Mouse (Mus musculus) c-Kit-positive CD71-positive TER-119-positive erythroid progenitor cells, embryonic 14.5 days (primary cell): ENCODE data around the gene Pgd.
"Not testable (repeated sequence)": the region's sequence is repeated elsewhere in the genome, so short reads cannot be mapped to it uniquely, and the experiment has no call there.

Experiments used
- DNase-seq: peaks from one replicate; pipeline ENCODE4 v3.0.0-alpha.2; 2013; ENCODE audit warnings: low spot score

The Pgd gene

GRCm38 (mm10) chr4:149131789-149132565 is 34.6 kb downstream of the Pgd start:
- no peak for DNase-seq

- DNase-seq: no peak
These were observed 35.4 kb downstream of the Pgd start for GRCm38 (mm10) chr4:149131021-149131752.

GRCm38 (mm10) chr4:149128467-149128866 is 38.1 kb downstream of the Pgd start:
- DNase-seq: no peak

- no peak for DNase-seq
These were observed 39.9 kb downstream of the Pgd start, which contains the start of gene Cort for GRCm38 (mm10) chr4:149126663-149127062. Gene Cort (minus strand): TSS chr4:149126763.

- DNase-seq: no peak
These were observed 40.5 kb downstream of the Pgd start for GRCm38 (mm10) chr4:149126115-149126509.

GRCm38 (mm10) chr4:149125341-149126114 is 41.0 kb downstream of the Pgd start:
- DNase-seq: no peak

GRCm38 (mm10) chr4:149123432-149123831 is 43.1 kb downstream of the Pgd start:
- DNase-seq: no peak

- DNase-seq: not testable (repeated sequence)
These were observed 46.5 kb downstream of the Pgd start for GRCm38 (mm10) chr4:149119978-149120562.

- DNase-seq: peak; percentile 83
These were observed 62.6 kb downstream of the Pgd start, which contains the start of gene Dffa for GRCm38 (mm10) chr4:149103875-149104561. Gene Dffa (plus strand): TSS chr4:149104146.

GRCm38 (mm10) chr4:149101456-149101855 is 65.1 kb downstream of the Pgd start:
- DNase-seq: no peak

- not testable (repeated sequence) for DNase-seq
These were observed 66.1 kb downstream of the Pgd start for GRCm38 (mm10) chr4:149100449-149100848.
